Mouse (Mus musculus): ENCODE measurements at regions not wholly inside any gene's neighbourhood (a gene's known extent, or its start where the extent isn't known, plus 50 kb on each side); places are given as distances from the start of the nearest gene placed in this dataset.
A peak's percentile ranks its signal among the peaks of the same experiment; 100 is the strongest.

DNA sequence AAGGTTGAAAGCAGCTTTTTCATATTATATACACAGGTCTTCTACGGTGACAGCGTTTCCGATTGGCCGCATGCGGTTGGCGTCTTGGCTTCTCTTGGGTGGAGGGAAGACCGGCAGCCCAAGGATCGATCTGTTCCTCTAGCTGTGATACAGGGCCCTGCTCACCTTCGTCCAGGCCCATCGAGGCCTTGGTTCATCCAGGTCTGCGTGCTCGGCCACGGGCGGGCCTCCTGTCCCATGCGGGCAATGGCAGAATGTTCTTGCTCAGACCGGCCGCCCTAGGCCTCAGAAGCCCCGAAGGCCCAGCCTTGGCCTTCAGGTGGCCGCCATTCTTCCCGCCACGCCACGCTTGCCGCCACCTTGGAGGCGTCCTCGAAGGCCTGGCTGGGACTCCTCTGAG lies 194.4 kb upstream of the Ppp6c start:
- no peak for ATAC-seq (ENCODE audit: low read depth)
- Histone ChIP-seq H3K4me3 (ENCODE audit: low read depth, low read length) (no peak overlapping the region), H3K9me3 (ENCODE audit: control insufficient read depth, low read length) (no peaks in the 10 kb centered on the region), H3K27me3 (ENCODE audit: control insufficient read depth, insufficient read depth, low read length) (no peaks in the 10 kb centered on the region), H3K27ac (ENCODE audit: low read depth, low read length) (no peak overlapping the region), H3K4me2 (ENCODE audit: low read depth, low read length) (no peak overlapping the region), H3K36me3 (ENCODE audit: control insufficient read depth, insufficient read depth, low read length) (no peaks in the 10 kb centered on the region), H3K9ac (replicated peaks; ENCODE audit: low read depth, low read length) (no peak overlapping the region), H3K4me1 (ENCODE audit: control insufficient read depth, insufficient read depth, low read length) (no peaks in the 10 kb centered on the region)
- 98% methylated on average over 23 of the region's 25 CpGs for WGBS

DNA sequence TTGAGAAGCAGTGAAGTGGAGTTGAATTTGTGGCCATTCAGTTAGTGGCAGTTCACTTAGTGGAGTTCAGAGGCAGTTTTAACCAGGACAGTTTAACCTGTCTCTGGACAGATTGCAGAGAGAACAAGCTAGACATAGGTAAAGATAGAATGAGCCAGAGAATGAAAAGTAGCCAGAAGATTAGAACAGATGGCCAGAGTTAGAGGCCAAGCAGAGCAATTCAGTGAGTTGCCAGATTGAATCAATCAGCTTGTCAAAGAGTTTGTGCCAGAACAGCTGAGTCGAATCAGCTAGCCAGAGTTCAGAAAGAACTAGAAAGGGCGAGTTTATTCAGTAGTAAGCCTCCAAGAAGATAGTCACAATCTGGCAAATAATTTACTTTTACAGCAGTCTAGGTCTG lies 174.1 kb upstream of the Ppp6c start:
- Histone ChIP-seq H3K4me3 (ENCODE audit: low read depth, low read length) (no peak overlapping the region), H3K36me3 (ENCODE audit: control insufficient read depth, insufficient read depth, low read length) (no peaks in the 10 kb centered on the region), H3K4me2 (ENCODE audit: low read depth, low read length) (no peak overlapping the region), H3K27ac (ENCODE audit: low read depth, low read length) (no peak overlapping the region), H3K27me3 (ENCODE audit: control insufficient read depth, insufficient read depth, low read length) (no peaks in the 10 kb centered on the region), H3K4me1 (ENCODE audit: control insufficient read depth, insufficient read depth, low read length) (no peaks in the 10 kb centered on the region), H3K9ac (replicated peaks; ENCODE audit: low read depth, low read length) (no peak overlapping the region), H3K9me3 (ENCODE audit: control insufficient read depth, low read length) (no peaks in the 10 kb centered on the region)
- ATAC-seq (ENCODE audit: low read depth): no peak
- 75% methylated on average over 2 of the region's 2 CpGs for WGBS

DNA sequence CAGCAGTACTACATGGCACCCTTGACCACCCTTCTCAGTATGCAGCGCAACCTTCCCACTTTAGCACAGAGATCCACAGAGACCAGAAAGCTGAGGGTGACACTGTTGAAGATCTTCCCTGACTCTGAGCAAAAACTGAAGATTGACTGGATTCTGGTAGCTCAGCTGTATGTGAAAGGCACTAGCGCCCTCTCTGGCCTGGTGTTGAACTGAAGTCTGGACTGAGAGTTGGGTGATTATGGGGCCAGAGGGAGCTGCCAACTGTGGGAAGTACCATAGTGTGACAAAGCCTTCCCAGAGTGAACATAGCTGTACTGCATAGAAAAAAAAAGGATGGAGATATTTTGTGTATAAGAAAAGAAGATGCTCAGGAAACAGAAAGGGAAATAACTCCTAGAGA lies 173.3 kb upstream of the Ppp6c start:
- no peaks in the 10 kb centered on the region for H3K27me3 ChIP-seq (ENCODE audit: control insufficient read depth, insufficient read depth, low read length)
- H3K4me3 ChIP-seq (ENCODE audit: low read depth, low read length): no peak overlapping the region
- no peak overlapping the region for H3K27ac ChIP-seq (ENCODE audit: low read depth, low read length)
- no peak overlapping the region for H3K9ac ChIP-seq (replicated peaks; ENCODE audit: low read depth, low read length)
- no peak for ATAC-seq (ENCODE audit: low read depth)
- no peak overlapping the region for H3K4me2 ChIP-seq (ENCODE audit: low read depth, low read length)
- no peaks in the 10 kb centered on the region for H3K36me3 ChIP-seq (ENCODE audit: control insufficient read depth, insufficient read depth, low read length)
- H3K9me3 ChIP-seq (ENCODE audit: control insufficient read depth, low read length): no peaks in the 10 kb centered on the region
- WGBS: 71% methylated on average over 2 of the region's 2 CpGs
- H3K4me1 ChIP-seq (ENCODE audit: control insufficient read depth, insufficient read depth, low read length): no peaks in the 10 kb centered on the region

DNA sequence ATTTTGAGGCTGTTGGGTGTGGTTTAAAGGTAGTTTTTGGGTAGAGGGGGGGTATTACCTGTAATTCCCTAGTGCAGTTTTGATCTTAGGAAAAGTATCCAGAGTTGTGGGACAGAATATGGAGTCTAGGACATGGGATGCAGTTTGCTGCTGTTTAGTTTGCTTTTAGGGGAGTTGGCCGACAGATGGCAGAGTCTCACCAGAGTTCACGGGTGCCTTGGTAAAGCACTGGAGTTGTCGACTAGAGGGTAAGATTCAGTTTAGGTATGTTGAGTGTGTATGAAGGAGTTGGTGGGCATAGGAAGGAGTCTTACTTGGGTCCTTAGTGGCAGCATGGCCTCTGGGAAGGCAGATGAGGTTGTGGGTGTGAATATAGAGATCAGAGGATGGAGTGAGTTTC lies 168.4 kb upstream of the Ppp6c start:
- ATAC-seq (ENCODE audit: low read depth): no peak
- Histone ChIP-seq H3K4me3 (ENCODE audit: low read depth, low read length) (no peak overlapping the region), H3K9ac (replicated peaks; ENCODE audit: low read depth, low read length) (no peak overlapping the region), H3K4me1 (ENCODE audit: control insufficient read depth, insufficient read depth, low read length) (no peaks in the 10 kb centered on the region), H3K36me3 (ENCODE audit: control insufficient read depth, insufficient read depth, low read length) (no peaks in the 10 kb centered on the region), H3K27me3 (ENCODE audit: control insufficient read depth, insufficient read depth, low read length) (no peaks in the 10 kb centered on the region), H3K4me2 (ENCODE audit: low read depth, low read length) (no peak overlapping the region), H3K27ac (ENCODE audit: low read depth, low read length) (no peak overlapping the region), H3K9me3 (ENCODE audit: control insufficient read depth, low read length) (no peaks in the 10 kb centered on the region)
- 72% methylated on average over 3 of the region's 3 CpGs for WGBS

DNA sequence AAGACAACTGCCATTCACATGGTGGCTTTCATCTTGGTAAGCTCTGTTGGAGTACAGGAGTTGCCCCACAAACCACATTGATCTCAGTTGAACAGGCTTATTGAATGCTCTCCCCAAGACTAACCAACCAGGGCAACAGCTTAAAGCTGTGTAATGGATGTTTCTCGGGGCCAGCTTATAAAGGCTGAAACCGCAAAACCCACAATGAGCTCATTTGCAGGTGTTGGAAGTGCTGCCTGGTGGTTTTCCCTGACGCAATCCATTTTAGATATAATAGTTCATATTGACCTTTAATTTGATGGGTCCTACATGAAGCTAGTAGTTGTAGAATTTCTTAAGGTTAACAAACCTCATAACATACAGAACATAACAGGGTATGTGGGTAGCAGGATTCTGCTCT lies 151.0 kb upstream of the Ppp6c start:
- Histone ChIP-seq H3K27me3 (ENCODE audit: control insufficient read depth, insufficient read depth, low read length) (no peaks in the 10 kb centered on the region), H3K9ac (replicated peaks; ENCODE audit: low read depth, low read length) (no peak overlapping the region), H3K9me3 (ENCODE audit: control insufficient read depth, low read length) (no peaks in the 10 kb centered on the region; the same call in 1 of the 2 replicates), H3K4me1 (ENCODE audit: control insufficient read depth, insufficient read depth, low read length) (no peaks in the 10 kb centered on the region), H3K27ac (ENCODE audit: low read depth, low read length) (no peak overlapping the region), H3K4me3 (ENCODE audit: low read depth, low read length) (no peak overlapping the region), H3K36me3 (ENCODE audit: control insufficient read depth, insufficient read depth, low read length) (no peaks in the 10 kb centered on the region), H3K4me2 (ENCODE audit: low read depth, low read length) (no peak overlapping the region)
- WGBS: 87% methylated on average over 3 of the region's 3 CpGs
- ATAC-seq (ENCODE audit: low read depth): no peak

DNA sequence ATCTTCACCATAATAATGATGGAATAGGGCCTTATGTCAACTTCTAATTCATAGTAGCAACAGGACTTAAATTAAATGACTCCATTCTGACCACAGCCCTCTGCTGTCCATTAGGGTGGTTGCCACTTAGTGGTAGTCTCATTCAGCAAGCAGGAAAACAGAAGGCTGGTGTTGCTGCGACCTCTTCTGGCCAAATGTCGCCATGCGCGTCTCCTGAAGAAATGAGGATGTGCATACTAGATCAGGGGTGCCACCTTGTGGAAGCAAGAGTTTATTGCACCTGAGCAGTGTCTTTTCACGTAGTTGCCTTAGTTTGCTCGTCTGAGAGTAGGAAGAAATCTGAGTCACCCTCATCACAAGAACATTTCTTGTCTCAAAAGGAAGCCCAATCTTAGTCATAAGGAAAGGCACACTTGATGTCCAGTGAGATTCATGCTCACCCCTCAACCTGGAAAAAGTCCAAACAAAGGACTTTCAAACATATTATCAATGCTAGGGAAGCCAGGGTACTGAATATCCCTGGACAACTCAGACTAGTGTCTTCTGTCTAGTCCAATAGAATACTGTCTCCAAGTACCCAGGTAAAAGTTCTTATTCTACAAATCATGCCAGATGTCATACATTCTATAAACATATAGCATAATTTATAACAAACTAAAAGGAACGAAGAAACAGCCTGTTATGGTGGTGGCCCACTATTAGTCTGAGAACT lies 147.0 kb upstream of the Ppp6c start:
- Histone ChIP-seq H3K36me3 (ENCODE audit: control insufficient read depth, insufficient read depth, low read length) (no peaks in the 10 kb centered on the region), H3K9ac (replicated peaks; ENCODE audit: low read depth, low read length) (no peak overlapping the region), H3K27ac (ENCODE audit: low read depth, low read length) (no peak overlapping the region), H3K27me3 (ENCODE audit: control insufficient read depth, insufficient read depth, low read length) (no peaks in the 10 kb centered on the region), H3K4me1 (ENCODE audit: control insufficient read depth, insufficient read depth, low read length) (no peaks in the 10 kb centered on the region), H3K4me2 (ENCODE audit: low read depth, low read length) (no peak overlapping the region), H3K9me3 (ENCODE audit: control insufficient read depth, low read length) (no peaks in the 10 kb centered on the region), H3K4me3 (ENCODE audit: low read depth, low read length) (no peak overlapping the region)
- WGBS: 14% methylated on average over 7 of the region's 7 CpGs
- peak; percentile 96 for ATAC-seq (ENCODE audit: low read depth)

DNA sequence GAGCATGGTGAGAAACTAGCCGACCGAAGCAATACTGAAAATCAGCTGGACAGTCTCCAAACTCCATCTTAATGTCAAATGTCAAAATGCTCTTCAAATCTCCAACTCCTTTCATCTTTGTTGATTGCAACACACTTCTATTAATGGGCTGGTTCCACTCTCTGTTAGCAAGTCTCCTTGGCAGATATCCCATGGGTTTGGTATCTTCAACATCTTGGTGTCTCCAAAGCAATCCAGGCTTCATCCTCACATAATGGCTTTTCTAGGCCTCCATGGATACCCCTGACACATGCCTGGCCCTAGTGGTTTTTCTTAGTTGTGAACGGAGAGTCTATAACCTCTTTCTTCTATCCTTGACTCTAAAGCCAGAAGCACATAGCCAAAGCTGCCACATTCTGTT lies 118.0 kb upstream of the Ppp6c start:
- ATAC-seq (ENCODE audit: low read depth): no peak
- Histone ChIP-seq H3K27ac (ENCODE audit: low read depth, low read length) (no peak overlapping the region), H3K36me3 (ENCODE audit: control insufficient read depth, insufficient read depth, low read length) (no peaks in the 10 kb centered on the region), H3K9ac (replicated peaks; ENCODE audit: low read depth, low read length) (no peak overlapping the region), H3K4me3 (ENCODE audit: low read depth, low read length) (no peak overlapping the region), H3K4me2 (ENCODE audit: low read depth, low read length) (no peak overlapping the region), H3K27me3 (ENCODE audit: control insufficient read depth, insufficient read depth, low read length) (no peaks in the 10 kb centered on the region), H3K4me1 (ENCODE audit: control insufficient read depth, insufficient read depth, low read length) (no peaks in the 10 kb centered on the region), H3K9me3 (ENCODE audit: control insufficient read depth, low read length) (no peaks in the 10 kb centered on the region)
- WGBS: 95% methylated on average over 3 of the region's 3 CpGs

DNA sequence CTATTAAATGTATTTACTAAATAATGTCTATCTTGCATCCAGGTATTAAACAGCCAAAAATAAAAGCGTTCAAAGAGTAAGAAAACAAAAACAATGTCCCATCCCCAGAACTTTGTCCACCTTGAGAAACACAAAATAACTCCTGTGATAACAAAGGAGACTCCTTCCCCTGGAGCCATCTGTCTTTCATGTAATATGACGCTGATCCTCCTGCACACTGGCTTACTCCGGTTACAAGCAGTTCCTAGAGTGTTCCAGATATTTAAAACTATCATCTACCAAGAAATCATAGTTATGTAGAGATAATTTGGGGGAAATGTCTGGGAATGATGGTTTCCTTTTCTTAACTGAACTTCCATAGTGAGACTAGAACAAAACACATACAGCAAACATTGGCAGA lies 114.2 kb upstream of the Ppp6c start:
- no peak for ATAC-seq (ENCODE audit: low read depth)
- Histone ChIP-seq H3K4me2 (ENCODE audit: low read depth, low read length) (no peak overlapping the region), H3K27ac (ENCODE audit: low read depth, low read length) (no peak overlapping the region), H3K4me1 (ENCODE audit: control insufficient read depth, insufficient read depth, low read length) (no peaks in the 10 kb centered on the region), H3K36me3 (ENCODE audit: control insufficient read depth, insufficient read depth, low read length) (no peaks in the 10 kb centered on the region), H3K4me3 (ENCODE audit: low read depth, low read length) (no peak overlapping the region), H3K27me3 (ENCODE audit: control insufficient read depth, insufficient read depth, low read length) (no peaks in the 10 kb centered on the region), H3K9ac (replicated peaks; ENCODE audit: low read depth, low read length) (no peak overlapping the region), H3K9me3 (ENCODE audit: control insufficient read depth, low read length) (no peaks in the 10 kb centered on the region)
- 63% methylated on average over 3 of the region's 3 CpGs for WGBS

DNA sequence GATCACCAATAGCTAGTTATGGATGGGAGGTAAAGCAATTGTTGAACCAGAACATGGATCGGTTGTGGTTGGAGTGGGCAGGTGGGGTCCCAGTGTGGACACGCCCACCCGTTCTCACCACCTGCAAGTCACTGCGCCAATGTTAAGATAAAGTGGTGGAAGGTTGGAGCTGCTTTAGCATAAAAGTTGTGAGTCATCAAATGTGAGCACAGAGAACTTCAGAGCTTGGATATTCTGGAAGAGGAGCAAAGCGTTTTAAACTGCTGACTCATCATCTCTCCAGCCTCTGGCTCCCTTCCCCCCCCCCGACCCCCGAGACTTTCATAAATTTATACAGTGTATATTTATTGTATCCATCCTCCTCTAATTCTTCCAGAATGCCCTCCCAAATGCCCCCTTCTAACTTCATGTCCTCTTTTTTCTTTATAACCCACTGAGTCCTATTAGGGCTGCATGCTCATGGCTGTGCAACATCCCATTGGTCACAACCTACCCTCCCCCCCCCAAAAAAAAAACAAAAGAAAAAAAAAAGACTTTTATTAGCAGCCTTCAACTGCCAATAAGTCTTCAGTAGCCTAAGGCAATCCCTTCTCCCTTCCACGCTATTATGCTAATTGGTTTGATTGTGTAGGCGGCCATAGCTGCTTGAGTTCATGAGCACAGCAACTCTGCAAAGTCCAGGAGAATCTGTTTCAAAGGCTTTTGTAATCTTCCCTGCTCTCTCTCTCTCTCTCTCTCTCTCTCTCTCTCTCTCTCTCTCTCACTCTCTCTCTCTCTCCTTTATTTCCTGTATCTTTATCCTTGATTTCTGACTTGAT lies 112.8 kb upstream of the Ppp6c start:
- H3K27ac ChIP-seq (ENCODE audit: low read depth, low read length): no peak overlapping the region
- no peak overlapping the region for H3K4me3 ChIP-seq (ENCODE audit: low read depth, low read length)
- H3K9me3 ChIP-seq (ENCODE audit: control insufficient read depth, low read length): no peaks in the 10 kb centered on the region
- H3K4me2 ChIP-seq (ENCODE audit: low read depth, low read length): no peak overlapping the region
- H3K36me3 ChIP-seq (ENCODE audit: control insufficient read depth, insufficient read depth, low read length): no peaks in the 10 kb centered on the region
- WGBS: 68% methylated on average over 9 of the region's 9 CpGs
- H3K9ac ChIP-seq (replicated peaks; ENCODE audit: low read depth, low read length): no peak overlapping the region
- no peaks in the 10 kb centered on the region for H3K4me1 ChIP-seq (ENCODE audit: control insufficient read depth, insufficient read depth, low read length)
- no peak for ATAC-seq (ENCODE audit: low read depth)
- no peaks in the 10 kb centered on the region for H3K27me3 ChIP-seq (ENCODE audit: control insufficient read depth, insufficient read depth, low read length)

Measured in neural tube, embryonic 14.5 days (tissue).